Mouse (Mus musculus) midbrain, embryonic 13.5 days (tissue): ENCODE measurements at regions not wholly inside any gene's neighbourhood (a gene's known extent, or its start where the extent isn't known, plus 50 kb on each side); places are given as distances from the start of the nearest gene placed in this dataset.
"Not testable (repeated sequence)": the region's sequence is repeated elsewhere in the genome, so short reads cannot be mapped to it uniquely, and the experiment has no call there.

Experiments
- ATAC-seq: fragments of 200-750 bp; cut with Nextera tagmentation; 2 replicates; pipeline ENCODE4 v1.8.0; 2017; ENCODE audit warnings: mild to moderate bottlenecking, moderate TSS enrichment, moderate library complexity
- H3K27ac ChIP-seq: fragments of 300-500 bp; sonication (generic); 2 replicates; pipeline ENCODE4 v1.5.1; 2015; ENCODE audit warnings: inconsistent platforms, mild to moderate bottlenecking, moderate library complexity
- H3K27me3 ChIP-seq: fragments of 300-500 bp; sonication (generic); 2 replicates; pipeline ENCODE4 v1.6.1; 2015; ENCODE audit warnings: mild to moderate bottlenecking, inconsistent platforms
- H3K36me3 ChIP-seq: fragments of 300-500 bp; sonication (generic); 2 replicates; pipeline ENCODE4 v1.6.1; 2015; ENCODE audit warnings: mild to moderate bottlenecking, inconsistent platforms
- H3K4me1 ChIP-seq: fragments of 300-500 bp; sonication (generic); replicated peaks from 2 replicates; pipeline ENCODE4 v1.6.1; 2015; ENCODE audit warnings: inconsistent platforms
- H3K4me2 ChIP-seq: fragments of 300-500 bp; sonication (generic); replicated peaks from 2 replicates; pipeline ENCODE4 v1.6.1; 2015; ENCODE audit warnings: moderate library complexity, mild to moderate bottlenecking, inconsistent platforms
- H3K4me3 ChIP-seq: fragments of 300-500 bp; sonication (generic); replicated peaks from 2 replicates; pipeline ENCODE4 v1.5.1; 2015; ENCODE audit warnings: mild to moderate bottlenecking, inconsistent platforms
- H3K9ac ChIP-seq: fragments of 300-500 bp; sonication (generic); replicated peaks from 2 replicates; pipeline ENCODE4 v1.6.1; 2015; ENCODE audit warnings: mild to moderate bottlenecking, inconsistent platforms
- H3K9me3 ChIP-seq: fragments of 300-500 bp; sonication (generic); 2 replicates; pipeline ENCODE4 v1.6.1; 2016; ENCODE audit warnings: mild to moderate bottlenecking, inconsistent platforms
- WGBS: fragments of 180-500 bp; shearing (Covaris S2); methylation state at CpG from one replicate; pipeline ENCODE4 v1.1.7; 2015; 5-methylcytosine and 5-hydroxymethylcytosine counted together

- H3K9me3 ChIP-seq = no peaks in the 10 kb centered on the region
- no peak overlapping the region for H3K9ac ChIP-seq
- H3K4me2 ChIP-seq = no peak overlapping the region
- WGBS = 58% methylated on average over 4 of the region's 4 CpGs
- H3K27ac ChIP-seq = no peak overlapping the region
- no peaks in the 10 kb centered on the region for H3K36me3 ChIP-seq
- peaks cover 50% of the 10 kb centered on the region for H3K4me1 ChIP-seq
- no peak overlapping the region for H3K4me3 ChIP-seq
- no peak for ATAC-seq
- H3K27me3 ChIP-seq = 0 out of 2 replicates have a peak, but pooled peaks cover 3% of the 10 kb centered on the region
These were observed 170.2 kb upstream of the Npvf start for GRCm38 (mm10) chr6:50824466-50824865.

- no peaks in the 10 kb centered on the region for H3K9me3 ChIP-seq
- no peak for ATAC-seq
- H3K27me3 ChIP-seq = no peaks in the 10 kb centered on the region
- no peaks in the 10 kb centered on the region for H3K36me3 ChIP-seq
- 83% methylated on average over 5 of the region's 5 CpGs for WGBS
- no peak overlapping the region for H3K9ac ChIP-seq
- H3K4me2 ChIP-seq = no peak overlapping the region
- H3K4me1 ChIP-seq = no peaks in the 10 kb centered on the region
- no peak overlapping the region for H3K27ac ChIP-seq
- H3K4me3 ChIP-seq = no peak overlapping the region
These were observed 177.5 kb upstream of the Npvf start for GRCm38 (mm10) chr6:50831725-50832124.

GRCm38 (mm10) chr6:50835997-50836625 is 181.9 kb upstream of the Npvf start:
- no peaks in the 10 kb centered on the region for H3K36me3 ChIP-seq
- H3K4me3 ChIP-seq = no peak overlapping the region
- no peak for ATAC-seq
- no peaks in the 10 kb centered on the region for H3K9me3 ChIP-seq
- no peaks in the 10 kb centered on the region for H3K27me3 ChIP-seq
- H3K4me2 ChIP-seq = no peak overlapping the region
- 89% methylated on average over 6 of the region's 6 CpGs for WGBS
- H3K9ac ChIP-seq = no peak overlapping the region
- no peak overlapping the region for H3K27ac ChIP-seq
- H3K4me1 ChIP-seq = no peaks in the 10 kb centered on the region

GRCm38 (mm10) chr6:50840826-50841225 is 186.6 kb upstream of the Npvf start:
- Histone ChIP-seq H3K9ac (no peak overlapping the region), H3K4me2 (no peak overlapping the region), H3K27ac (no peak overlapping the region), H3K4me1 (no peaks in the 10 kb centered on the region), H3K36me3 (no peaks in the 10 kb centered on the region), H3K4me3 (no peak overlapping the region), H3K27me3 (no peaks in the 10 kb centered on the region), H3K9me3 (no peaks in the 10 kb centered on the region)
- 61% methylated on average over 9 of the region's 9 CpGs for WGBS
- ATAC-seq = no peak

- not testable (repeated sequence) for H3K36me3 ChIP-seq, H3K9ac ChIP-seq, H3K27me3 ChIP-seq, ATAC-seq, H3K4me2 ChIP-seq, H3K4me1 ChIP-seq, H3K27ac ChIP-seq, H3K4me3 ChIP-seq, H3K9me3 ChIP-seq
- 86% methylated on average over 2 of the region's 2 CpGs for WGBS
These were observed 191.0 kb upstream of the Npvf start for GRCm38 (mm10) chr6:50845246-50845645.

- Histone ChIP-seq H3K27ac (no peak overlapping the region), H3K27me3 (no peaks in the 10 kb centered on the region), H3K4me2 (no peak overlapping the region), H3K9me3 (no peaks in the 10 kb centered on the region), H3K36me3 (no peaks in the 10 kb centered on the region), H3K9ac (no peak overlapping the region), H3K4me1 (peaks cover 7% of the 10 kb centered on the region; the same call in 1 of the 2 replicates), H3K4me3 (no peak overlapping the region)
- 67% methylated on average over 18 of the region's 18 CpGs for WGBS
- ATAC-seq = no peak
These were observed 192.7 kb upstream of the Npvf start for GRCm38 (mm10) chr6:50846740-50847516.

GRCm38 (mm10) chr6:50847548-50847947 is 193.3 kb upstream of the Npvf start:
- Histone ChIP-seq H3K27me3 (no peaks in the 10 kb centered on the region), H3K4me1 (peaks cover 7% of the 10 kb centered on the region; the same call in 1 of the 2 replicates), H3K36me3 (no peaks in the 10 kb centered on the region), H3K27ac (no peak overlapping the region), H3K4me3 (no peak overlapping the region), H3K9me3 (no peaks in the 10 kb centered on the region), H3K9ac (no peak overlapping the region), H3K4me2 (no peak overlapping the region)
- 88% methylated on average over 7 of the region's 7 CpGs for WGBS
- ATAC-seq = no peak

- Histone ChIP-seq H3K4me2 (no peak overlapping the region), H3K4me1 (no peaks in the 10 kb centered on the region), H3K4me3 (no peak overlapping the region), H3K9me3 (no peaks in the 10 kb centered on the region), H3K9ac (no peak overlapping the region), H3K27ac (no peak overlapping the region), H3K36me3 (no peaks in the 10 kb centered on the region), H3K27me3 (no peaks in the 10 kb centered on the region)
- 96% methylated on average over 4 of the region's 4 CpGs for WGBS
- no peak for ATAC-seq
These were observed 204.9 kb upstream of the Npvf start for GRCm38 (mm10) chr6:50859162-50859561.

GRCm38 (mm10) chr6:50877991-50878390 is 223.8 kb upstream of the Npvf start:
- WGBS = 94% methylated on average over 5 of the region's 5 CpGs
- H3K4me3 ChIP-seq = no peak overlapping the region
- no peak overlapping the region for H3K4me2 ChIP-seq
- H3K9me3 ChIP-seq = no peaks in the 10 kb centered on the region
- H3K27ac ChIP-seq = no peak overlapping the region
- no peaks in the 10 kb centered on the region for H3K36me3 ChIP-seq
- no peak for ATAC-seq
- no peak overlapping the region for H3K9ac ChIP-seq
- no peaks in the 10 kb centered on the region for H3K27me3 ChIP-seq
- 0 out of 2 replicates have a peak, but pooled peaks cover 3% of the 10 kb centered on the region for H3K4me1 ChIP-seq

GRCm38 (mm10) chr6:50882298-50882697 is 228.1 kb upstream of the Npvf start:
- H3K27ac ChIP-seq = no peak overlapping the region
- no peaks in the 10 kb centered on the region for H3K9me3 ChIP-seq
- no peak overlapping the region for H3K4me3 ChIP-seq
- H3K36me3 ChIP-seq = no peaks in the 10 kb centered on the region
- ATAC-seq = no peak
- 73% methylated on average over 3 of the region's 3 CpGs for WGBS
- no peaks in the 10 kb centered on the region for H3K27me3 ChIP-seq
- 0 out of 2 replicates have a peak, but pooled peaks cover 3% of the 10 kb centered on the region for H3K4me1 ChIP-seq
- H3K4me2 ChIP-seq = no peak overlapping the region
- no peak overlapping the region for H3K9ac ChIP-seq

- Histone ChIP-seq H3K4me2 (no peak overlapping the region), H3K4me3 (no peak overlapping the region), H3K27ac (no peak overlapping the region), H3K9ac (no peak overlapping the region), H3K27me3 (no peaks in the 10 kb centered on the region), H3K4me1 (0 out of 2 replicates have a peak, but pooled peaks cover 3% of the 10 kb centered on the region), H3K9me3 (no peaks in the 10 kb centered on the region), H3K36me3 (no peaks in the 10 kb centered on the region)
- 83% methylated on average over 4 of the region's 4 CpGs for WGBS
- no peak for ATAC-seq
These were observed 228.5 kb upstream of the Npvf start for GRCm38 (mm10) chr6:50882759-50883158.

GRCm38 (mm10) chr6:50885031-50885430 is 230.8 kb upstream of the Npvf start:
- no peaks in the 10 kb centered on the region for H3K36me3 ChIP-seq
- no peak overlapping the region for H3K27ac ChIP-seq
- no peak overlapping the region for H3K4me3 ChIP-seq
- no peaks in the 10 kb centered on the region for H3K9me3 ChIP-seq
- no peak overlapping the region for H3K9ac ChIP-seq
- no peaks in the 10 kb centered on the region for H3K27me3 ChIP-seq
- no peak for ATAC-seq
- peaks cover 14% of the 10 kb centered on the region for H3K4me1 ChIP-seq
- H3K4me2 ChIP-seq = no peak overlapping the region
- WGBS = 93% methylated on average over 4 of the region's 4 CpGs
